Mouse (Mus musculus): ENCODE measurements around the gene Nppa. TPM values are rescaled to one million over a fixed set of nuclear protein-coding genes. Genes with fewer than 3 reads are reported as not detected.

The Nppa gene
- polyA plus RNA-seq (2014; fragmentation: Nextera tagmentation; extraction: Ambion mirVana): 0.45 TPM in 1 of 2 replicates, not detected in the other

- Histone ChIP-seq H3K4me2 (replicated peaks; ENCODE audit: low read depth, low read length) (no peak within 1 kb of the TSS), H3K9me3 (ENCODE audit: control insufficient read depth, low read length) (no peaks in the 10 kb centered on the region), H3K36me3 (ENCODE audit: control insufficient read depth, insufficient read depth, low read length) (peaks cover 3% of the 10 kb centered on the region), H3K4me3 (ENCODE audit: low read length) (no peak within 1 kb of the TSS), H3K27me3 (ENCODE audit: control insufficient read depth, insufficient read depth, low read length) (no peaks in the 10 kb centered on the region), H3K27ac (ENCODE audit: low read depth, low read length) (no peak within 1 kb of the TSS), H3K9ac (ENCODE audit: low read depth, low read length) (no peak within 1 kb of the TSS), H3K4me1 (ENCODE audit: control insufficient read depth, insufficient read depth, low read length) (no peaks in the 10 kb centered on the region)
- 21% methylated on average over 12 of the region's 12 CpGs for WGBS
- ATAC-seq (ENCODE audit: low FRiP score, low TSS enrichment): no peak
These were observed at the start of gene Nppa for GRCm38 (mm10) chr4:148000202-148000772. Nppa (plus strand) TSS chr4:148000722.

DNA sequence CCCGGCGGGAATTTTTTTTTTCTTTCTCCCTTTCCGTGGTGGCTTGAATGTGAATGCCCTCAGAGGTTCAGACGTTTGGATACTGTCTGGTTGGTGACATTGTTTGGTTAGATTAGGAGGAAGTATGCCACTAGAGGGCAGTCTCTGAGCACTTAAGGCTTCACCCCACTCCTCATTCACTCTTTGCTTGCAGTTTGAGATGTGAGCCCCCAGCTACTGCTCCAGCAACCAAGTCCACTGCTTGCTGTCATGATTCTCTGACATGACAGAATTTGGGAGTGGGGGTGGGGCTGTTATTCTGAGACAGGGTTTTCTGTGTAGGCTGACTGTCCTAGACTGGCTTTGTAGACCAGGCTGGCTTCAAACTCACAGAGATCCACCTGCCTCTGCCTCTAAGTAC is 46.9 kb upstream of the Nppa start:
- Histone ChIP-seq H3K27me3 (ENCODE audit: control insufficient read depth, insufficient read depth, low read length) (no peaks in the 10 kb centered on the region), H3K9ac (ENCODE audit: low read depth, low read length) (no peak overlapping the region), H3K36me3 (ENCODE audit: control insufficient read depth, insufficient read depth, low read length) (no peaks in the 10 kb centered on the region; the same call in 1 of the 2 replicates), H3K9me3 (ENCODE audit: control insufficient read depth, low read length) (no peaks in the 10 kb centered on the region), H3K27ac (ENCODE audit: low read depth, low read length) (no peak overlapping the region), H3K4me2 (replicated peaks; ENCODE audit: low read depth, low read length) (no peak overlapping the region), H3K4me1 (ENCODE audit: control insufficient read depth, insufficient read depth, low read length) (no peaks in the 10 kb centered on the region), H3K4me3 (ENCODE audit: low read length) (no peak overlapping the region)
- WGBS: 13% methylated on average over 4 of the region's 4 CpGs
- ATAC-seq (ENCODE audit: low FRiP score, low TSS enrichment): no peak

- Histone ChIP-seq H3K4me1 (ENCODE audit: control insufficient read depth, insufficient read depth, low read length) (no peaks in the 10 kb centered on the region), H3K27ac (ENCODE audit: low read depth, low read length) (no peak overlapping the region), H3K4me2 (replicated peaks; ENCODE audit: low read depth, low read length) (no peak overlapping the region), H3K9me3 (ENCODE audit: control insufficient read depth, low read length) (no peaks in the 10 kb centered on the region), H3K36me3 (ENCODE audit: control insufficient read depth, insufficient read depth, low read length) (no peaks in the 10 kb centered on the region), H3K4me3 (ENCODE audit: low read length) (no peak overlapping the region), H3K27me3 (ENCODE audit: control insufficient read depth, insufficient read depth, low read length) (no peaks in the 10 kb centered on the region), H3K9ac (ENCODE audit: low read depth, low read length) (no peak overlapping the region)
- ATAC-seq (ENCODE audit: low FRiP score, low TSS enrichment): no peak
- WGBS: 39% methylated on average over 11 of the region's 11 CpGs
These were observed 43.4 kb upstream of the Nppa start for GRCm38 (mm10) chr4:147957141-147957540.

- no peak overlapping the region for H3K9ac ChIP-seq (ENCODE audit: low read depth, low read length)
- H3K4me2 ChIP-seq (replicated peaks; ENCODE audit: low read depth, low read length): no peak overlapping the region
- no peaks in the 10 kb centered on the region for H3K4me1 ChIP-seq (ENCODE audit: control insufficient read depth, insufficient read depth, low read length)
- peak; percentile 39; the same call in 1 of the 2 replicates for ATAC-seq (ENCODE audit: low FRiP score, low TSS enrichment)
- 40% methylated on average over 6 of the region's 6 CpGs for WGBS
- H3K4me3 ChIP-seq (ENCODE audit: low read length): no peak overlapping the region
- H3K27ac ChIP-seq (ENCODE audit: low read depth, low read length): no peak overlapping the region
- H3K36me3 ChIP-seq (ENCODE audit: control insufficient read depth, insufficient read depth, low read length): no peaks in the 10 kb centered on the region
- H3K27me3 ChIP-seq (ENCODE audit: control insufficient read depth, insufficient read depth, low read length): no peaks in the 10 kb centered on the region
- no peaks in the 10 kb centered on the region for H3K9me3 ChIP-seq (ENCODE audit: control insufficient read depth, low read length)
These were observed 40.4 kb upstream of the Nppa start for GRCm38 (mm10) chr4:147959881-147960831.

DNA sequence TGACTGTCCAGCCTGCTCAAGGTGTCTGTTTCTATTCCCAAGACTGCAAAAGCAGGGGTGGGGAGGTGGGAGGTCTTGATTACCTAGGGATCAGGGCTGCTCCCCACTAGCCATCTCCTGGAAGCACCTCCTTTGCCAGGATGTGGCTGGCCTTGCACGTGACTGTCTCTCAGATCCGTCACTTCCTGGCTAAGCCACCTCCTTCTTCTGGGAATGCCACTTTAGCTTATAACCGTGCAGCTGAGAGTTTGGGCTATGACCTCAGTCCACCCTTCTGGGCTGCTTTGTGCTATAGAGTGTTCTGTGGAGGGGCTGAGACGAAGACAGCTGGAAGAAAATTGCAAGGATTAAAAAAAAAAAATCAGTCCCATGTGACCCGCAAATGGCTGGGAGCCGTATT is 37.7 kb upstream of the Nppa start:
- Histone ChIP-seq H3K9ac (ENCODE audit: low read depth, low read length) (no peak overlapping the region), H3K9me3 (ENCODE audit: control insufficient read depth, low read length) (no peaks in the 10 kb centered on the region), H3K4me3 (ENCODE audit: low read length) (no peak overlapping the region), H3K36me3 (ENCODE audit: control insufficient read depth, insufficient read depth, low read length) (no peaks in the 10 kb centered on the region), H3K27me3 (ENCODE audit: control insufficient read depth, insufficient read depth, low read length) (no peaks in the 10 kb centered on the region), H3K4me2 (replicated peaks; ENCODE audit: low read depth, low read length) (no peak overlapping the region), H3K4me1 (ENCODE audit: control insufficient read depth, insufficient read depth, low read length) (no peaks in the 10 kb centered on the region), H3K27ac (ENCODE audit: low read depth, low read length) (no peak overlapping the region)
- ATAC-seq (ENCODE audit: low FRiP score, low TSS enrichment): no peak
- WGBS: 48% methylated on average over 6 of the region's 6 CpGs

GRCm38 (mm10) chr4:147963623-147964022 is 36.9 kb upstream of the Nppa start:
- 77% methylated on average over 15 of the region's 15 CpGs for WGBS
- Histone ChIP-seq H3K9me3 (ENCODE audit: control insufficient read depth, low read length) (no peaks in the 10 kb centered on the region), H3K36me3 (ENCODE audit: control insufficient read depth, insufficient read depth, low read length) (no peaks in the 10 kb centered on the region), H3K27me3 (ENCODE audit: control insufficient read depth, insufficient read depth, low read length) (no peaks in the 10 kb centered on the region), H3K9ac (ENCODE audit: low read depth, low read length) (no peak overlapping the region), H3K27ac (ENCODE audit: low read depth, low read length) (no peak overlapping the region), H3K4me1 (ENCODE audit: control insufficient read depth, insufficient read depth, low read length) (no peaks in the 10 kb centered on the region), H3K4me3 (ENCODE audit: low read length) (no peak overlapping the region), H3K4me2 (replicated peaks; ENCODE audit: low read depth, low read length) (no peak overlapping the region)
- no peak for ATAC-seq (ENCODE audit: low FRiP score, low TSS enrichment)

GRCm38 (mm10) chr4:147965712-147966111 is 34.8 kb upstream of the Nppa start:
- H3K9ac ChIP-seq (ENCODE audit: low read depth, low read length): no peak overlapping the region
- no peaks in the 10 kb centered on the region for H3K4me1 ChIP-seq (ENCODE audit: control insufficient read depth, insufficient read depth, low read length)
- no peaks in the 10 kb centered on the region for H3K36me3 ChIP-seq (ENCODE audit: control insufficient read depth, insufficient read depth, low read length)
- H3K4me3 ChIP-seq (ENCODE audit: low read length): no peak overlapping the region
- no peaks in the 10 kb centered on the region for H3K27me3 ChIP-seq (ENCODE audit: control insufficient read depth, insufficient read depth, low read length)
- no peak for ATAC-seq (ENCODE audit: low FRiP score, low TSS enrichment)
- no peak overlapping the region for H3K27ac ChIP-seq (ENCODE audit: low read depth, low read length)
- 68% methylated on average over 7 of the region's 7 CpGs for WGBS
- H3K4me2 ChIP-seq (replicated peaks; ENCODE audit: low read depth, low read length): no peak overlapping the region
- no peaks in the 10 kb centered on the region for H3K9me3 ChIP-seq (ENCODE audit: control insufficient read depth, low read length)

DNA sequence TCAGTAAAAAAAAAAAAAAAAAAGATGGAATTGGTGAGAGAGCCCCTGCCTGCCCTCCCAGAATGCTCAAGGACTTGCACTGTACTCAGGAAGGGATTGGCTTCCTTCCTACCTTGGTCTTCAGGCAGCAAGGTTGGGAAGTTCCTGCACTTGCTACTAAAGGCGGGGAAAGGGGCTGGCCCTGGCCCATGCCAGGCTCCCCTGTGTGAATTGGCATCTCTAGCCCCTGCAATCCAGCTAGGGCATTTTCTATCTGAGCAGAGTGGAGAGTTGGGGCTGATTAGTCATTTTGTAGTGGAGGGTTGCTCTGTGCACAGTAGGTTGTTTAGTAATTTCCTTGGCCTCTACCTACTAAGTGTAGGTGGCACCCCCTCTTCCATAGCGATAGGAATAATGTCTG is 31.7 kb upstream of the Nppa start:
- Histone ChIP-seq H3K27me3 (ENCODE audit: control insufficient read depth, insufficient read depth, low read length) (no peaks in the 10 kb centered on the region), H3K36me3 (ENCODE audit: control insufficient read depth, insufficient read depth, low read length) (no peaks in the 10 kb centered on the region), H3K4me3 (ENCODE audit: low read length) (no peak overlapping the region), H3K4me2 (replicated peaks; ENCODE audit: low read depth, low read length) (no peak overlapping the region), H3K4me1 (ENCODE audit: control insufficient read depth, insufficient read depth, low read length) (no peaks in the 10 kb centered on the region), H3K9ac (ENCODE audit: low read depth, low read length) (no peak overlapping the region), H3K9me3 (ENCODE audit: control insufficient read depth, low read length) (no peaks in the 10 kb centered on the region), H3K27ac (ENCODE audit: low read depth, low read length) (no peak overlapping the region)
- no peak for ATAC-seq (ENCODE audit: low FRiP score, low TSS enrichment)
- 79% methylated on average over 2 of the region's 2 CpGs for WGBS

DNA sequence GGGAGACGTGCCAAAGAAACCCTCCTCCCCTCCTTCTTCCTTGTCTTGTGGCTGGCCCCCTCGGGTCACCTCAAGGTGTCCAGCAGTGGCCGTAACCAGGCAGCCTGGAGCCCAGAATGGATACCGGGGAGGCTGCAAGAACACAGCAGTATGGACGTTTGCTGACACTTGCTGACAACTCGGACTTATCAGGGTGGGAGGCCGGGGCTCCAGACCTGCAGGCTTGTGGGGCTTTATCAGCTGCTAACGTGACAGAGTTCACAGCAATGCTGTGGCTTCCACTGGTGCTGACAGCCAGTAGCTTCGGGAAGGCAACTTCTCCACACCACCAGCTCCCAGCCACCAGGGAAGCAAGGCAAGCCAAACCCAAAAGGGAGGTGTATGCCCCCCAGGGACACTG is 31.2 kb upstream of the Nppa start:
- no peaks in the 10 kb centered on the region for H3K27me3 ChIP-seq (ENCODE audit: control insufficient read depth, insufficient read depth, low read length)
- H3K9ac ChIP-seq (ENCODE audit: low read depth, low read length): no peak overlapping the region
- H3K36me3 ChIP-seq (ENCODE audit: control insufficient read depth, insufficient read depth, low read length): no peaks in the 10 kb centered on the region
- H3K27ac ChIP-seq (ENCODE audit: low read depth, low read length): no peak overlapping the region
- no peak overlapping the region for H3K4me2 ChIP-seq (replicated peaks; ENCODE audit: low read depth, low read length)
- no peaks in the 10 kb centered on the region for H3K4me1 ChIP-seq (ENCODE audit: control insufficient read depth, insufficient read depth, low read length)
- no peak overlapping the region for H3K4me3 ChIP-seq (ENCODE audit: low read length)
- 61% methylated on average over 9 of the region's 9 CpGs for WGBS
- no peak for ATAC-seq (ENCODE audit: low FRiP score, low TSS enrichment)
- H3K9me3 ChIP-seq (ENCODE audit: control insufficient read depth, low read length): no peaks in the 10 kb centered on the region
